In the genomic region with DNA sequence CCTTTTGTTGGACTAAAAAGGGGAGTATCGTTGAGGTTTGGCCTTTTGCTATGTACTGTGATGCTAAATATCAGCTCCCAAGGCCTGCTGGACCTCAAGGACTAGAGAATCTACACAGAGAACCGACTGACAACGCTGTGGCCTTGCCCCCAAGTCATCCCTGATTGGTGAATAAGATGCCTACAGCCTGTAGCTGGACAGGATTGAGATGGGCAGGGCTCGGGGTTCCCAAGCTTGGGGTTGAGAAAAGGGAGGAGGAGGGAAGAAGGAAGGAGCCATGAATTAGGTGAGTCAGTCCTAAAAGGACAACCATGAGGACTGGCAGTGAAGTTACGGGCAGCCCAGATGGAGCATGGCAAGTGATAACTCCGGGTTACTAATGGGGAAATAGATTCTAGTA, we compare ENCODE assay signal across 14 mouse cellular contexts.
DNase-seq lines count a peak whose midpoint lies in the region.
"Had no signal": no experiment of that assay in that cellular context is flagged by ENCODE, and none has a peak within 500 bp of the region (broad histone marks: within the 10 kb centered on the region; RNA-seq: fewer than 3 reads in every experiment).

No protein-coding gene starts in this region.

- peak; percentile 21 to 58 for DNase-seq in adrenal gland, adult (ENCODE audit: inconsistent age in 2 of 2, low spot score in 1 of 2)
- DNase-seq in adrenal gland, adult 8-10 months: no peak
- peak; percentile 34 for DNase-seq in adrenal gland, postnatal 14 days
- DNase-seq in adrenal gland, postnatal 4 days (ENCODE audit: low spot score in 2 of 2): no peak
- DNase-seq in heart, adult 11 months: peak; percentile 64
- no peak for DNase-seq in heart, adult 8-10 months (ENCODE audit: low spot score)
- DNase-seq: B cell, adult 2 months; cerebellum, adult 11 months; cerebellum, adult 18-20 months; cerebellum, adult 8-10 months; cerebellum, adult 9-11 months; cerebellum, postnatal 14 days; cerebellum, postnatal 36 days; embryo, embryonic 11 days had no signal

Comparison
In these comparisons a context has a peak if more than half of its experiments do, and no peak if none do; other contexts are left out.
1. DNase-seq: peak in adrenal gland, adult (2 of 2), adrenal gland, postnatal 14 days (single experiment) and heart, adult 11 months (single experiment); none in adrenal gland, adult 8-10 months (single experiment), adrenal gland, postnatal 4 days (0 of 2) and heart, adult 8-10 months (single experiment).